Mouse (Mus musculus) olfactory bulb, adult 2 months (tissue): ENCODE data around the gene Nup93.

Experiments used
- CTCF ChIP-seq: fragments of 200-500 bp; IDR thresholded peaks from 2 replicates; pipeline ENCODE4 v1.5.1; 2012; ENCODE audit warnings: low read depth, mild to moderate bottlenecking, low read length, moderate library complexity; ENCODE audit not compliant: insufficient read depth
- POLR2A ChIP-seq: fragments of 200-500 bp; IDR thresholded peaks from 2 replicates; pipeline ENCODE4 v1.6.1; 2012; ENCODE audit warnings: mild to moderate bottlenecking, low read depth, low read length, moderate library complexity; ENCODE audit not compliant: insufficient read depth

DNA sequence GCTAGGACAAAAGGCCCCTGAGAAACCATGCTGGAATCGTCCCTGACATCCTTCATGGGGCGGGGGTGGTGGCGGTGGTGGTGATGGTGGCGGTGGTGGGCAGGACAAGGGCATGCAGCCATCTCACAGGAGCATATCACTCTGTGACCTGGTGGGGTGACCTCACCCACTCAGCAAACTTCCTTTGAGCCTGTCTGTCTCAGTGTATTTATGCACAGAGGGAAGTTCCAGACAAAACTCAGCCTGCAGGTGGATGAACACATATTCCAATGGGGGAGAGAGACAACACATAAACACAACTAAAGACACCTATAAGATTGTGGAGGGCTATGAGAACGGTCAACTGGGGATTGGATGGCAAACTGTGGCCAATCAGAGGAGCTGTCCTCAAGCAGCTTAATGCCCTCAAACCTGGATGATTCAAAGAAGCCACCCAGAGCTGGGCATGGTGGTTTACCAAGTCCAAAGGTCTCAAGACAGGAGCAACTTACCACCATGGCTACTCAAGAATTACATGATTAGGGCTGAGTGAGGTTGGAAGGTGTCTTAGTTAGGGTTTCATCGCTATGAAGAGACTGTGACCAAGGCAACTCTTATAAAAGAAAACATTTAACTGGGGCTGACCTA lies 150.4 kb downstream of the Nup93 start:
- no peak for TF ChIP-seq CTCF
- TF ChIP-seq POLR2A, result no peak
